Mouse (Mus musculus): Measurements from ENCODE around the gene Vamp8.

DNA sequence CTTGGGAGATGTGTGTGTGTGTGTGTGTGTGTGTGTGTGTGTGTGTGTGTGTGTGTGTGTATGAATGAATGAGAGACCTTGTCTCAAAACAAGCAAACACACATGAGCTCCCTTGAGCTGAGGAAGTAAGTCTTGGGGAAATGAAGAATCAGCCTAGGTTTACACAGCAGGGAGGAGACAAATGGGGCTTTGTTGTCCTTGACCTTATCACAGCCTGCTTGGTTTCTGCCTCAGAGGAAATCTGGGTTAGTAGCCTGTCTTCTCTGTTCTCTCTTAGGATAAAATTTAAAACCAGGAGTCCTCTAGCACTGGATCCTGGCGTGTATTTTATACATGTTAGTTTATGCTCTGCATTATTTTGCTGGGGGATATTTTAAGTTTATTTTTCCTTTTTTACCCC lies 29.3 kb upstream of the Vamp8 start:
- TF ChIP-seq CTCF (conservative IDR thresholded peaks at IDR 0.05; ENCODE audit: insufficient read depth, insufficient read length, low read depth, low read length), result no peak
- no peak for TF ChIP-seq POLR2A (IDR thresholded peaks at IDR 0.05; ENCODE audit: low read depth, low read length)

Measured in kidney, adult 2 months (tissue).